Mouse (Mus musculus): ENCODE measurements at regions not wholly inside any gene's neighbourhood (a gene's known extent, or its start where the extent isn't known, plus 50 kb on each side); places are given as distances from the start of the nearest gene placed in this dataset.
A peak's percentile ranks its signal among the peaks of the same experiment; 100 is the strongest.

DNA sequence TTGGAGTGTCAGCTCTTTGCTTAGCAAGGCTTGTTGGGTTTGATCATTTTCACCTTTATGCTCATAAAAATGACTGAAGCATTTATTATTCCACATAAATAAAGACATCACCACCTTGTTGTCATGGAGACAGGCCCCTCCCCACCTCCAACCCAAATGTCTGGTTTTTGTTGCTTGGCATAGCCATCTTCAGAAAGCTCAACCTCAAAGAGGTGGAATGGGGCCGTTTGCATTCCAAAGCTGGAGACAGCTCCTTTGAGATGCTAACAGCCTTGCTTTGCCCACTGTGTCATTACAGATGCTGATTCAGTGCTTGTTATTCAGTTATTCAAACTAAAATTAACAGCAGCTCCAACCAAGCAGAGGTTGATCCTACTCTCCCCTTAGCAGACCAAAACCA, 51.9 kb upstream of the Lgalsl start:
- DNase-seq, result no peak

GRCm38 (mm10) chr11:20883907-20884306, 53.1 kb upstream of the Lgalsl start:
- peak; percentile 30 for DNase-seq

DNA sequence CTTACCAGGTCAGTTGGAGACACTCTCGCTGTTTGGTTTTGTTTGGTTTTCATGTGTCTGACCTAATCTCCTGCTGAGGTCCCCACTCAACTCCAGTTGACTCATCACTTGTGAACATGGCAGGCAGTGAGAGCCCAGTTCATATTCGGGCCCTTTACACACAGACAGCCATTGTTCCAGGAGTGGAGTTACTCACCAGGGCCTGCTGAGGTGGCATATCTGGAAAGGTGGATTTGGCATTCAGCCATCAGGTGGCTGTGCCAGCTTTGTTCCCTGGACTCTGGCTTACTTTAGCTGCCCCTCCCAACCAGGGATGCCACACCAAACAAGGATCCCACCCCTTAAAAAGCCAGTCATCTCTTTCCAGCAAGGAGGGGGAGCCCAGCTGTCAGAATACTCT, 56.2 kb upstream of the Lgalsl start:
- no peak for DNase-seq

DNA sequence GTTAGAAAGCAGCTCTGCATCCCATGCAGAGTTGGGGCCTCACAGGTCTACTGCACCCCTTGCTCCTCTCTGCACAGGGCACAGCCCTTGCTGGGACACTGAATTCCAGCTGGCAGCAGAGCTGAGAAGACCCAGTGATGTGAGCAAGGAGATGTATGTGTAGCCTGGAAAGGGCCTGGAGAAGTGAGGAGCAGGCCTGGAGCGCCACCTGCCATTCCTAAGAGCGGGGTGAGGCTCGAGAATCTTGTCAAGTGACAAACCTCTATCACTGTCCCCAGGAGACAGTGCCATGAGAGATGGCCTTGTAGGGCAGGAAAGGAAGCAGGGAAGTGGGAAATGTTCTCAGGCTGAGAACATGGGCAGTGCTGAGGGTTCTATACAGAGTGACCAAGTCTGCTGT, 59.6 kb upstream of the Lgalsl start:
- DNase-seq, result no peak

DNA sequence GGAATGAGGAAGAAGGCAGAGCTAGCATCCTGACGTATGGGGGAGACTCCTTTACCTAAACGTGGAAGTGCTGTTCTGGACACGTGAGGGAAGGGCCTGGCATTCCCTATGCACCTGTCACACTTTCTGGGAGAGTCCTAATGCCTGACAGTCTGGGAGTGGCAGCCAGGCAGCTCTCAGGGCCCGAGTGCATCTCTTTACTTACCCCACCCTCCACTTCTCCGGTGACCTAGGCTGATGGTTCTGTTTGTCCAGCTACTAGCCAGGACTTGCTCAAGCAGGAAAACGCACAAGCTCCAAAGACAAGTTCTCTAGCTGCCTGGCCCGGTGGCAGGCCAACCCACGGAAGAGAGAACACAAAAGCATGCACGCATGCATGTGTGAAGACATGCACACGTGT, 60.9 kb upstream of the Lgalsl start:
- no peak for DNase-seq

DNA sequence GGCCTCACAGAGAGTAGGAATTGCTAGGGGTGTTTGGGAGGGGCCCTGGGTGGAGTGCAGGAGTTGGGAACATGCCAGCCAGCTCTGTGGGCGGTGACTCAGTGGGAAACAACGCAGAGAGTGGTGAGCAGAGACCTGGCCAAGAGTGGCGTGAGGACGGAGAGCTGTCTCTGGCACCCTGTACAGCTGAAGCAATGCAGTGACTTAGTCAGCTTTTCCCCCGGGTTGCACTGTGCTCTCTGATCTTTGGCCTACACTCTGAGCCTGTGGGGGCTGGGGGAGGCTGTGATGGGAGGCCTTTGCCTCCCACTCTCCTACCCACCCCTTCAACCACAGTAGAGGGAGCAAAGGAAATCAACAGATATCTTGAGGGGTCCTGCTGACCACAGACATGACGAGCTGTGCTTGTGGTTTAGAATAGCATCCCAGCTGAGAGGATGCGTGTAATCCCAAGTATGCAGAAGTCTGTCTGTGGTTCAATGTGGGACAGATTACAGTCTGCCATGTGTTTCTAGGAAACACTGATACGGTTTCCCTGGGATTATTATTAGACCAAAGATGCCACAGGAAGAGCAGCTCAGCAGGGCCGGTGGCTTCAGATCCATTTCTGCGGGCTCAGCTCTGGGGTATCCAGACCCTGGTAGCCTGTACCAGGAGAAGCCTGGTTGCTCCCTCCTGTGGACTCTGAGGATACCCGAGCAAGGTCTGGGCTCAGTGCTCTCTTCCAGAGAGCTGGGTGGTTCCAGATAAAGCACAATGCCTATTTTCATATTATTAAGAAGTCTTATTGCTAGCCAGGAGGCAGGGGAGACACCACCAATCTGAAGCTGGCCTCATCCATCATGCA, 65.6 kb upstream of the Lgalsl start:
- DNase-seq, result peak; percentile 45

- no peak for DNase-seq
Observed at GRCm38 (mm10) chr11:20897468-20897867, 66.6 kb upstream of the Lgalsl start.

DNA sequence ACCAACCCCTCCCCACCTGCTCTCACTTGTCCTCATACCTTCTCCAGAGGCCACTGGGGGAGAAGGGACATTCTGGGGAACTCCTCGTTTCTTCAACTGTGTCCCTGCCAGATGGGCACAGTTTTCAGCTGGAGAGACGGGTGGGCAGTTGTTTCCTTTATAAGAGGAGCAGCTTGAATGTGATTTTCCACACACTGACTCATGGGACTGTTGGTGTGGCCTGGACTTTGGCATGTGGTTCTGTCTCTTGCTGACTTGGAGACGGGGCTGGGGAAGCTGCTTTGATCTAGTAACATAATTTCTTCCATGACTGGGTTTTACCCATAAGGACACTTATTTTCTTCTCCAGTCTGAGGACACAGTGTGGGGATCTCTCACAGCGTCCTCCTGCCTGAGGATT, 67.7 kb upstream of the Lgalsl start:
- peak; percentile 13 for DNase-seq

DNA sequence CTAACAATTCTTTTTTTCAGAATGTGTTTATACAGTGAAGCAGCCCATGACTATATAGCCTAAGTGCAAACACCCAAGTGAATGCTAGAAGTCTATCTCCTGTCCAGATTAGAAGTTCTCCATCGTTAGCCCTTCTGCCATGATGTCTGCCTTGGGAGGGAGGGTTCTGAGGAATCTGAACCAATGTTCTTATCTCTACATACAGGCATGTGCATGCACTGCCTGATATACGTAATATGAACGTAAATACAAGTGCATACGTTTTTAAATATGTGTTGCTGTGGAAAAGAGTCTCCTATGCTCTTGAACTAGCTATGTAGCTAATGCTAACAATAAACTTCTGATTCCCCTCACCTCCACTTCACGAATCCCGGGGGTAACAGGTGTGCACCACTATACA, 68.9 kb upstream of the Lgalsl start:
- DNase-seq, result no peak

DNA sequence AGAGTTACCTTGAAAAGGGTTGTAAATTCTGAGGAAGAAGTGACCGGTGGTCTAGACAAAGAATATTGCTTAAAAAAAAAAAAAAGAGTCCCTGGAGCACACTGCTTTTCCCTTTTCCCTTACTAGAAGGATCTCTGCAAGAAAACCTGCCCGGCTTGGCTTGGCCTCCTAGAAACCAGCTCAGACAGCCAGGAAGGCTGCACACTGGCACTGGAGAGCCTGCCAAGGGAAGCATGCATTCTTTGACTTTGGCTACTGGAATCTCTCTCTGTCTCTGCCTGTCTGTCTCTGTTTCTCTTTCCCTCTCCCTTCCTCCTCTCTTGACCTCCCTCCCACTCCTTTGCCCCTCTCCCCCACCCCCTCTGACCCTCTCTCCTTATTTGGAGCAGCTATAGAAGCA, 71.1 kb upstream of the Lgalsl start:
- no peak for DNase-seq

DNA sequence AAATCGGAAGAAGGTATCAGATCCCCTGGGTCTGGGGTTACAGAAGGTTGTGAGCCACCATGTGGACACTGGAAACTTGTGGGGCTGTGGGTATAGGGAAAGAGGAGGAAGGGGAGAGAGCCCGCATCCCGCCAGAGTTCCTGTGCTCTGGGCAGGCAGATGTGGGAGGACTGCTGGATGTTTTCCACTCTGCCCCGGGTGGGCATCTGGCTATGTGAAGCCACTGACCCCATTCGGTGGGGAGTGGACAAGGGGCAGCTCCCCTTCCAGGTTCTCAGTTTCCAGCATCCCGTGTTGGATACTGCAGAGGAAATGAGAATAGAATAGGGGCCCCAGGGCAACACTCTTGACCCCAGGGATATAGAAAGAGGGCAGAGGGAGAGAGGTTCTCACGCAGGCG, 72.1 kb upstream of the Lgalsl start:
- DNase-seq, result no peak

DNA sequence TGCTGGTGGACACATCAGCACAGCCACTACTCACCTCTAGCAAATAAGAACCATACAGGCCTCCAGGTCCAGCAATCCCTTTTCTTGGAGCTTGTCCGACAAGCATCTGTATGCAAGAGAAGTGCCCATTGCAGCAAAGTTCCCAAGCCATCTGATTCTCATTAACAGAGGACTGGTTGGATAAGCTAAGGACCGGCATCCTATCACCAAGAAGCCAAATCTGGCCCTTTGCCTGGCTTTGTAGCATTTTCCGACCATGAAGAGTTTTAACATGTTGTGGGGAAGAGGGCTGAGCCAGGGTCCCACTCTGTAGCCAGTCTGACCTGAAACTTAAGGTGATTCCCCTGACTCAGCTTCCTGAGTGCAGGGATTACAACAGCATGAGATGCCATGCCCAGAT, 77.1 kb upstream of the Lgalsl start:
- no peak for DNase-seq

DNA sequence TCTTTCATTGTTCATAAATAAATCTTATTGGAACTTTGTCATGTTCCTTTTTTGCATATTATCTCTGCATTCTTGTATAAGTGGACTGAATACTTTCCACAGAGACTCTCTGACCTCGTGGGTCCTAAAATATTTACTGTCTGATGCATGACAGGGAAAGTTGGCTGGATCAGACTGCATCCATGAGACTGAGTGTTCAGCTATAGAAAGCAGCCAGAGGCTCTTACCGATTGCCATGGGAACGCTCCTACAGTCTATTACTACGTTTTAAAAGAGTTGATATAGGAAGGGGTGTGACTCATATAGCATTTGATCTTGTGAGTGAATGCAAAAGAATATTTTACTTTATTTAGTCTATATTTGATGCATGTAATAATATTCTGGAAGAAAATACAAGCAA, 77.6 kb upstream of the Lgalsl start:
- DNase-seq, result no peak

- no peak for DNase-seq
Observed at GRCm38 (mm10) chr11:20913042-20913441, 82.2 kb upstream of the Lgalsl start.

GRCm38 (mm10) chr11:20913598-20914296, 82.9 kb upstream of the Lgalsl start:
- peak; percentile 88 for DNase-seq

GRCm38 (mm10) chr11:20914297-20914997, 83.6 kb upstream of the Lgalsl start:
- DNase-seq, result no peak

DNA sequence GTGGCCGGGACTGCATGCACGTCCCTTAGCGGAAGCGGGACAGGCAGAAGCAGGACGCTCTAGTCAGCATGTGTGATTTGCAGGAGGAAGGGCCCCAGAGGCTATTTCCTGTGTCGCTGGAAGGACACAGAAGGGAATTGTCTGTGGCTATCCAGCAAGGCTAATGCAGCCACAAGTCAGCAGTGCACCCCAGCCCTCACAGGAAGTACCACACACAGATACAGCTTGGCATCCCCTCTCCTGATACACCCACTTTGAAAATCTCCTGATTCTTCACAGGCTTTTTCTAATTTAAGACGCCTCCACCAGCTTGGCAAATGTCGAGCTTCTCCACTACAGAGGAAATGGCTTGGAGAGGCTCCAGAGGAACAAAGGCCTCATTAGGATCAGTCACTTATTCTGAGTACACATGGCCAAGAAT, 84.3 kb upstream of the Lgalsl start:
- DNase-seq, result peak; percentile 86

DNA sequence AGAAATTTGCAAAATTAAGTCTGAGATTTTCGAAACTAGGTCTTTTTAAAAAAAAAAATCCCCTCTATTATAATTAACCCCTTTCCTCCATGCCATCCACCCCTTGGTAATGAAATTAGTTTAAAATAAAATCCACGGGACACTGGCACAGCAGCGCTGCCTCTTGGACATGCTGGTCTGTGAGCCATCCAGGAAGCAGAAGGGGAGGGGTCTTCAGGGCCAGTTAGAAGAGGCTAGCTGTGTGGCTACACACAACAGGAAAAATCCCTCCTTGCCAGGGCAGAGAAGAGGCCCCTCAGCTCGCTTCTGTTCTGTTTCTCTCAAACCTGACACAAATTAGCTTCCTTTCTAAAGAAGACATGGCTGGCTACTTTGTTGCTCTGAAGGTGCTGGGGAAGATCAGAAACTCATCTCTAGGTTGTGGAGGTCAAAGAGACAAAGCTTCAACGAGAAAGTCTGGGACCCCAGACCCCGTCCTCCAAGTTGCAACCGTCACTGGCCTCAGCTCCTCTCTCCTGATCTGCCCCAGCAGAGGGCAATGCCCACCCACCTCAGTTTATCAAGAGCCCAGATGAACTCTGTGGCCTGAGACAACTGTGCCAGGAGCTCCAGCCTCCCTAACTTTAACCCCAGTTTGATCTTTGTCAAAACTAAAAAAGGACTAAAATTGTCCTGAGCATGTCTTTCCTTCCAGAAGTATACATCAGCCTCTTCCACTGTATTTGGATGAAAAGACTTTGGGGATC, 85.0 kb upstream of the Lgalsl start:
- peak; percentile 16 for DNase-seq

- peak; percentile 56 for DNase-seq
Observed at GRCm38 (mm10) chr11:20916473-20916911, 85.6 kb upstream of the Lgalsl start.

DNA sequence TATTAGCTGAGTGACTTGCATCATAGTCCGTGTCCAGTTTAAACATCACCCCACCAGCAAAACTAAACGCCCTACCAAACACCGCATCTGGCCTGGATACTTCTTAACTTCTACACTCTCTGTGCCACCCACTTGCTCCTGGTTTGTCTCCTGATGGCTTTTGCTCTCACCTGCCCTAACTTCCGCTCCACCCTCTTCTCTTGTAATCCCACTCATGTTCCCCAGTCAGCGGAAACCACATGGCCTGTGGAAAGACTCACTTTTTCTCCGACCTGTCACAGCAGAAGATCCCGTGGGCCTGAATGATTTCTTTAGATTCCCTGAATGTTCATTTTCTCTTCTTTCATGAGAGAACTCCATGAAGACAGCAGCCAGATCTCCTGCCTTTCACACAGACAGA, 86.1 kb upstream of the Lgalsl start:
- no peak for DNase-seq

- no peak for DNase-seq
Observed at GRCm38 (mm10) chr11:20917483-20917882, 86.6 kb upstream of the Lgalsl start.

GRCm38 (mm10) chr11:20923115-20923514, 92.3 kb upstream of the Lgalsl start:
- DNase-seq, result no peak

GRCm38 (mm10) chr11:20929426-20929825, 98.6 kb upstream of the Lgalsl start:
- DNase-seq, result no peak

Data from kidney, adult 9 months (tissue).